Mouse (Mus musculus) liver, embryonic 14.5 days (tissue): ENCODE measurements around the gene Spock1.

Experiments used
- CTCF ChIP-seq: IDR thresholded peaks from 2 replicates; pipeline ENCODE4 v1.5.1; 2016; ENCODE audit warnings: antibody characterized with exemption, low read depth, control low read depth
- EP300 ChIP-seq: IDR thresholded peaks from 2 replicates; pipeline ENCODE4 v1.6.1; 2016; ENCODE audit warnings: antibody characterized with exemption, low read depth

DNA sequence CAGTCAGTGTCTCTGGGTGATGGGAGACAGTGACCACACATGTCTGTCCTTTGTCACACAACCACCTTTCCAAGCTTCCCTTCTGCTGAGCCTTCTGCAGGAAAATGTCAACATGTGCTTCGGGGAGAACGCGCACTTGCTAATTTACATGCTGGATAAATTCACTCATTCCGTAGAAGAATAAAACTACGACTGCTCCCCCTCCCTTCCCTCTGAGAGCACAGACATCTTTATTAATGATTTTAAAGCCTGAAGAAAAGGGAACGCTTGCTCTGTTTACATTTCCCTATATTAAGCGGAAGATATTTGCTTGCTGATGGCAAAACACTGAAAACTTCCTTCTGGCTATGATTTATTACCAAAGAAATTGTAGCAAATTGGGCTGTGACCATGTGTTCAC is 77.2 kb downstream of the Spock1 start:
- TF ChIP-seq EP300 = no peak
- no peak for TF ChIP-seq CTCF
